Mouse (Mus musculus) cerebellum, adult 11 months (tissue): ENCODE results near the gene Slc38a9.

Experiments
- DNase-seq: peaks from one replicate; pipeline ENCODE4 v3.0.0; 2022

The Slc38a9 gene

GRCm38 (mm10) chr13:112772252-112772651 is 111.7 kb downstream of the Slc38a9 start:
- no peak for DNase-seq

- DNase-seq = no peak
Measured at GRCm38 (mm10) chr13:112772861-112773260, 112.3 kb downstream of the Slc38a9 start.

GRCm38 (mm10) chr13:112773991-112774675 is 113.6 kb downstream of the Slc38a9 start:
- no peak for DNase-seq

- no peak for DNase-seq
Measured at GRCm38 (mm10) chr13:112775856-112776255, 115.3 kb downstream of the Slc38a9 start.

GRCm38 (mm10) chr13:112778407-112778806 is 117.9 kb downstream of the Slc38a9 start:
- DNase-seq = no peak

GRCm38 (mm10) chr13:112785305-112785704 is 124.8 kb downstream of the Slc38a9 start:
- no peak for DNase-seq

- no peak for DNase-seq
Measured at GRCm38 (mm10) chr13:112786142-112786541, 125.6 kb downstream of the Slc38a9 start.

GRCm38 (mm10) chr13:112786942-112787533 is 126.5 kb downstream of the Slc38a9 start:
- no peak for DNase-seq
